Mouse (Mus musculus) myocyte (in vitro differentiated cells): ENCODE measurements at regions not wholly inside any gene's neighbourhood (a gene's known extent, or its start where the extent isn't known, plus 50 kb on each side); places are given as distances from the start of the nearest gene placed in this dataset.

ENCODE experiments used
- H3K27me3 ChIP-seq: one replicate; pipeline ENCODE4 v1.6.1; 2011; ENCODE audit not compliant: control insufficient read depth, insufficient read depth, insufficient read length
- H3K36me3 ChIP-seq: one replicate; pipeline ENCODE4 v1.6.1; 2011; ENCODE audit not compliant: control insufficient read depth, insufficient read depth
- H3K4me2 ChIP-seq: one replicate; pipeline ENCODE4 v1.6.1; 2011; ENCODE audit warnings: low read depth, control low read depth
- H3K4me3 ChIP-seq: one replicate; pipeline ENCODE4 v1.5.1; 2011; ENCODE audit warnings: mild to moderate bottlenecking, control low read depth, moderate library complexity
- H3K79me2 ChIP-seq: one replicate; pipeline ENCODE4 v1.6.1; 2011; ENCODE audit not compliant: control insufficient read depth, insufficient read depth
- H3ac ChIP-seq: one replicate; pipeline ENCODE4 v1.6.1; 2011; ENCODE audit not compliant: control insufficient read depth, insufficient read length
- CEBPB ChIP-seq: IDR thresholded peaks from 2 replicates; pipeline ENCODE4 v1.6.1; 2011; ENCODE audit warnings: mild to moderate bottlenecking, moderate library complexity; ENCODE audit not compliant: poor library complexity, insufficient read depth, severe bottlenecking
- E2F4 ChIP-seq: IDR thresholded peaks from one replicate; pipeline ENCODE4 v1.6.1; 2011; ENCODE audit warnings: mild to moderate bottlenecking, control low read depth, moderate library complexity; ENCODE audit not compliant: insufficient read depth
- MAX ChIP-seq: IDR thresholded peaks from one replicate; pipeline ENCODE4 v1.6.1; 2011; ENCODE audit warnings: low read depth, mild to moderate bottlenecking, control low read depth
- MYOD1 ChIP-seq, 3 experiments: IDR thresholded peaks; one replicate each; pipeline ENCODE4 v1.6.1; 2011; ENCODE audit warnings: control low read depth in 2 of 3, low read depth in 2 of 3, mild to moderate bottlenecking in 2 of 3, moderate library complexity in 1 of 3; ENCODE audit not compliant: insufficient read length in 2 of 3, control insufficient read depth in 1 of 3
- MYOG ChIP-seq, 3 experiments: IDR thresholded peaks; one replicate each; pipeline ENCODE4 v1.6.1; 2011; ENCODE audit warnings: control low read depth in 2 of 3, low read depth in 2 of 3, mild to moderate bottlenecking in 2 of 3; ENCODE audit not compliant: insufficient read length in 2 of 3, control insufficient read depth in 1 of 3, insufficient read depth in 1 of 3
- POLR2A ChIP-seq: IDR thresholded peaks from one replicate; pipeline ENCODE4 v1.6.1; 2011; ENCODE audit warnings: low read depth, mild to moderate bottlenecking, control low read depth, moderate library complexity; ENCODE audit not compliant: insufficient read length
- POLR2AphosphoS2 ChIP-seq: IDR thresholded peaks from one replicate; pipeline ENCODE4 v1.6.1; 2011; ENCODE audit warnings: low read depth, control low read depth; ENCODE audit not compliant: insufficient read length
- REST ChIP-seq: IDR thresholded peaks from one replicate; pipeline ENCODE4 v1.6.1; 2011; ENCODE audit warnings: mild to moderate bottlenecking, control low read depth, moderate library complexity; ENCODE audit not compliant: insufficient read depth, insufficient read length
- SRF ChIP-seq: IDR thresholded peaks from one replicate; pipeline ENCODE4 v1.6.1; 2011; ENCODE audit warnings: low read depth; ENCODE audit not compliant: control insufficient read depth, insufficient read length
- TCF12 ChIP-seq: IDR thresholded peaks from one replicate; pipeline ENCODE4 v1.6.1; 2011; ENCODE audit warnings: mild to moderate bottlenecking, control low read depth; ENCODE audit not compliant: poor library complexity, insufficient read depth, severe bottlenecking
- TCF3 ChIP-seq: IDR thresholded peaks from one replicate; pipeline ENCODE4 v1.6.1; 2011; ENCODE audit warnings: low read depth, control low read depth; ENCODE audit not compliant: insufficient read length
- USF1 ChIP-seq: IDR thresholded peaks from one replicate; pipeline ENCODE4 v1.6.1; 2011; ENCODE audit warnings: low read depth, mild to moderate bottlenecking, control low read depth, moderate library complexity

- H3K4me2 ChIP-seq, result no peak overlapping the region
- TF ChIP-seq TCF3 (no peak), MYOD1 (IDR thresholded peaks at IDR 0.05; ENCODE audit: control insufficient read depth in 1 of 3, insufficient read length in 2 of 3, low read depth in 2 of 3) (no peak), TCF12 (no peak)
- H3K4me3 ChIP-seq, result no peak overlapping the region
- no peaks in the 10 kb centered on the region for H3K79me2 ChIP-seq
- H3ac ChIP-seq, result no peak overlapping the region
- H3K27me3 ChIP-seq, result no peaks in the 10 kb centered on the region
- no peaks in the 10 kb centered on the region for H3K36me3 ChIP-seq
These were observed 197.8 kb downstream of the Matn1 start for GRCm38 (mm10) chr4:131141890-131142465.

GRCm38 (mm10) chr4:131145507-131145906, 201.3 kb downstream of the Matn1 start:
- TF ChIP-seq MYOD1 (IDR thresholded peaks at IDR 0.05; ENCODE audit: control insufficient read depth in 1 of 3, insufficient read length in 2 of 3, low read depth in 2 of 3), result no peak
- TF ChIP-seq CEBPB, result no peak
- no peak for TF ChIP-seq SRF
- no peak for TF ChIP-seq TCF3
- no peak for TF ChIP-seq MAX
- no peak for TF ChIP-seq POLR2AphosphoS2
- no peak for TF ChIP-seq MYOG (IDR thresholded peaks at IDR 0.05; ENCODE audit: control insufficient read depth in 1 of 3, insufficient read depth in 1 of 3, insufficient read length in 2 of 3, low read depth in 2 of 3)
- TF ChIP-seq E2F4, result no peak
- no peak for TF ChIP-seq TCF12
- no peak for TF ChIP-seq REST
- TF ChIP-seq USF1, result no peak
- no peak for TF ChIP-seq POLR2A
- Histone ChIP-seq H3K4me3 (no peak overlapping the region), H3K36me3 (no peaks in the 10 kb centered on the region), H3K79me2 (no peaks in the 10 kb centered on the region), H3K27me3 (no peaks in the 10 kb centered on the region), H3ac (no peak overlapping the region), H3K4me2 (no peak overlapping the region)

- Histone ChIP-seq H3K79me2 (no peaks in the 10 kb centered on the region), H3K4me2 (no peak overlapping the region)
These were observed 204.0 kb downstream of the Matn1 start for GRCm38 (mm10) chr4:131148042-131148747.

GRCm38 (mm10) chr4:131149466-131149865, 205.3 kb downstream of the Matn1 start:
- Histone ChIP-seq H3K4me2 (no peak overlapping the region), H3K4me3 (no peak overlapping the region), H3K27me3 (no peaks in the 10 kb centered on the region), H3K36me3 (no peaks in the 10 kb centered on the region), H3K79me2 (no peaks in the 10 kb centered on the region), H3ac (no peak overlapping the region)
- TF ChIP-seq MAX (no peak), TCF3 (no peak), E2F4 (no peak), MYOG (IDR thresholded peaks at IDR 0.05; ENCODE audit: control insufficient read depth in 1 of 3, insufficient read depth in 1 of 3, insufficient read length in 2 of 3, low read depth in 2 of 3) (no peak), USF1 (no peak), MYOD1 (IDR thresholded peaks at IDR 0.05; ENCODE audit: control insufficient read depth in 1 of 3, insufficient read length in 2 of 3, low read depth in 2 of 3) (no peak), TCF12 (no peak), CEBPB (no peak), POLR2AphosphoS2 (no peak), POLR2A (no peak), REST (no peak)

More at GRCm38 (mm10) chr4:131148042-131148747, 204.0 kb downstream of the Matn1 start:
- Histone ChIP-seq H3K36me3 (no peaks in the 10 kb centered on the region), H3K4me3 (no peak overlapping the region), H3K27me3 (no peaks in the 10 kb centered on the region), H3ac (no peak overlapping the region)
- TF ChIP-seq POLR2A, result no peak
- no peak for TF ChIP-seq MYOG (IDR thresholded peaks at IDR 0.05; ENCODE audit: control insufficient read depth in 1 of 3, insufficient read depth in 1 of 3, insufficient read length in 2 of 3, low read depth in 2 of 3)
- no peak for TF ChIP-seq TCF3
- TF ChIP-seq TCF12, result no peak
- TF ChIP-seq POLR2AphosphoS2, result no peak
- TF ChIP-seq SRF, result no peak
- no peak for TF ChIP-seq MAX
- TF ChIP-seq MYOD1 (IDR thresholded peaks at IDR 0.05; ENCODE audit: control insufficient read depth in 1 of 3, insufficient read length in 2 of 3, low read depth in 2 of 3), result no peak
- no peak for TF ChIP-seq CEBPB

GRCm38 (mm10) chr4:131159712-131160111, 215.5 kb downstream of the Matn1 start:
- Histone ChIP-seq H3K4me3 (no peak overlapping the region), H3K4me2 (no peak overlapping the region), H3K79me2 (no peaks in the 10 kb centered on the region), H3K36me3 (no peaks in the 10 kb centered on the region), H3K27me3 (no peaks in the 10 kb centered on the region), H3ac (no peak overlapping the region)
- no peak for TF ChIP-seq MAX
- no peak for TF ChIP-seq REST
